Mouse (Mus musculus) embryonic fibroblast, embryonic 13.5 days (primary cell): ENCODE data around the gene Actrt2.

Experiments
- CTCF ChIP-seq: IDR thresholded peaks from 2 replicates; pipeline ENCODE4 v1.5.1; 2011; ENCODE audit warnings: mild to moderate bottlenecking, control low read depth, low read length, moderate library complexity, borderline replicate concordance; ENCODE audit not compliant: insufficient read depth
- POLR2A ChIP-seq: IDR thresholded peaks from 2 replicates; pipeline ENCODE4 v1.6.1; 2011; ENCODE audit warnings: low read depth, mild to moderate bottlenecking, control low read depth, low read length, moderate library complexity

DNA sequence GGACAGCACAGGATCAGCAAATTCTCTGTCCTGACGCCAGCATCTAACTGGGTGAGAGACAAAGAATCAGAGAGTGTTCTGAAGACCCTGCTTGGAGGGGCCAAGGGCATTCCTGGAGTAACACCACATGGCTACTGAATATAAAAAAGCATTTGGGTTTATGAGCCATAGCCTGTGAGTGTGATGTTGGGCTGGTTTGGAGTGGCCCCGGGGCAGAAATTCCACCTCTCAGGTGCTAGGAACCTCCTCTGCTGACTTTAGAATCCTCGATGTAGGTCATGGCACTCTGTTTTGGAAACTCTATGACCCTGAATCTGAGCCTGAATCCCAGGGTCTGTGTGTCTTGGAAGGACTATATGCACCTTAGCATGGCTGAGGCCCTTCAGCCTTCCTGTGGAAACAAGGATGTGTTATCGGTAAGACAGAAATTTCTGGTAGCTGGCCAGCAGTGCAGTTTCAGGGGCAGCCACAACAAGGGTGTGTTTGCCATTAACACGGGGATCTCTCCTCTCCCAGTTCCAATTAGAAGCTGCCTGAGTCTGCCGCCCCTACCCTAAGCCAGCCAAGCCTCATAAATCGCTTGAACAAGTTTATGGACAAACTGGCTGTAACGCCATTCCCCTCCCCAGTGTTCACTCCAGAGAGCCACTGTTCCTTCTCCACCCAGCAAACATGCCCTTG lies 3.7 kb upstream of the Actrt2 start:
- TF ChIP-seq CTCF (no peak), POLR2A (no peak)
